Mouse (Mus musculus) stomach, embryonic 15.5 days (tissue): ENCODE measurements around the gene B3galt1. TPM values are rescaled to one million over a fixed set of nuclear protein-coding genes. Genes with fewer than 3 reads are reported as not detected.

Source experiments
- ATAC-seq: fragments of 200-750 bp; cut with Nextera tagmentation; 2 replicates; pipeline ENCODE4 v1.8.0; 2017; ENCODE audit warnings: low read depth, moderate number of reproducible peaks, moderate TSS enrichment; ENCODE audit not compliant: insufficient read depth, low FRiP score
- H3K27ac ChIP-seq: fragments of 300-500 bp; sonication (generic); 2 replicates; pipeline ENCODE4 v1.5.1; 2015; ENCODE audit warnings: mild to moderate bottlenecking, inconsistent platforms
- H3K27me3 ChIP-seq: fragments of 300-500 bp; sonication (generic); replicated peaks from 2 replicates; pipeline ENCODE4 v1.6.1; 2015; ENCODE audit warnings: inconsistent platforms
- H3K36me3 ChIP-seq: fragments of 300-500 bp; sonication (generic); 2 replicates; pipeline ENCODE4 v1.6.1; 2015; ENCODE audit warnings: inconsistent platforms
- H3K4me1 ChIP-seq: fragments of 300-500 bp; sonication (generic); 2 replicates; pipeline ENCODE4 v1.6.1; 2015; ENCODE audit warnings: inconsistent platforms
- H3K4me2 ChIP-seq: fragments of 300-500 bp; sonication (generic); 2 replicates; pipeline ENCODE4 v1.6.1; 2015; ENCODE audit warnings: mild to moderate bottlenecking, inconsistent platforms
- H3K4me3 ChIP-seq: fragments of 300-500 bp; sonication (generic); replicated peaks from 2 replicates; pipeline ENCODE4 v1.5.1; 2015; ENCODE audit warnings: inconsistent platforms
- H3K9ac ChIP-seq: fragments of 300-500 bp; sonication (generic); 2 replicates; pipeline ENCODE4 v1.6.1; 2015; ENCODE audit warnings: inconsistent platforms
- H3K9me3 ChIP-seq: fragments of 300-500 bp; sonication (generic); 2 replicates; pipeline ENCODE4 v1.6.1; 2016; ENCODE audit warnings: inconsistent platforms
- WGBS: fragments of 180-500 bp; shearing (Covaris S2); methylation state at CpG from one replicate; pipeline ENCODE4 v1.1.7; 2015; 5-methylcytosine and 5-hydroxymethylcytosine counted together
- polyA plus RNA-seq: library from polyadenylated mRNA; unstranded; fragments of >200 nt; fragmentation: Nextera tagmentation; extraction: Ambion mirVana; gene quantifications from 2 replicates; pipeline ENCODE4 v1.2.1, GENCODE M21; 2015

B3galt1 gene
- polyA plus RNA-seq, 1 experiment from 2014 or later = 5.6 TPM

GRCm38 (mm10) chr2:67756507-67756906 is 190.8 kb downstream of the B3galt1 start:
- H3K4me3 ChIP-seq = no peak overlapping the region
- H3K27ac ChIP-seq = no peak overlapping the region
- 71% methylated on average over 6 of the region's 6 CpGs for WGBS
- no peaks in the 10 kb centered on the region for H3K27me3 ChIP-seq
- ATAC-seq = no peak
- no peaks in the 10 kb centered on the region for H3K4me1 ChIP-seq
- no peak overlapping the region for H3K4me2 ChIP-seq
- H3K9ac ChIP-seq = no peak overlapping the region
- H3K36me3 ChIP-seq = no peaks in the 10 kb centered on the region
- no peaks in the 10 kb centered on the region for H3K9me3 ChIP-seq

- H3K4me3 ChIP-seq = no peak overlapping the region
- H3K36me3 ChIP-seq = no peaks in the 10 kb centered on the region
- ATAC-seq = no peak
- H3K27ac ChIP-seq = no peak overlapping the region
- no peak overlapping the region for H3K9ac ChIP-seq
- H3K4me2 ChIP-seq = no peak overlapping the region
- no peaks in the 10 kb centered on the region for H3K27me3 ChIP-seq
- WGBS = 68% methylated on average over 3 of the region's 3 CpGs
- H3K9me3 ChIP-seq = no peaks in the 10 kb centered on the region
- no peaks in the 10 kb centered on the region for H3K4me1 ChIP-seq
Measured at GRCm38 (mm10) chr2:67787536-67787935, 221.9 kb downstream of the B3galt1 start.

DNA sequence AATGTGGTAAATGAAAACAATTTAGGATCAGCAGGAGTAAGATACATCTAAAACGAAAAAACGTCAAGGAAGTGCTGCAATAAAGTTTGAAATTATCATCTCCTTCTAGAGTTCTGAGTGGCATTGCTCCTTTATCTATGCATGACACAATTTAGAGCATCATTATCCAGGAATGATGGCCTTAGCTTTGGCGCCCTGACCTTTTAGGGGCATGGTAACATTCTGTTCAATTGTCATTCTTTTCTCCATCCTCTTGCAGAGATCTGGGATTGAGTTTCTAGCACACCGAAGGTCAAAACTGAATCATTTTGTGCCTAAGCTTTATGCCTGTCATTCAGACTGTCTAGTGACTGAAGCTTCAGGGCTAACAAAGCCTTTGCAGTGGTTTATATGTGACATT is 231.9 kb downstream of the B3galt1 start:
- WGBS = 84% methylated on average over 4 of the region's 4 CpGs
- no peak overlapping the region for H3K4me2 ChIP-seq

GRCm38 (mm10) chr2:67799981-67800380 is 234.3 kb downstream of the B3galt1 start:
- H3K4me3 ChIP-seq = no peak overlapping the region
- H3K9ac ChIP-seq = no peak overlapping the region
- no peak overlapping the region for H3K27ac ChIP-seq
- H3K9me3 ChIP-seq = no peaks in the 10 kb centered on the region
- WGBS = 52% methylated on average over 3 of the region's 3 CpGs
- no peaks in the 10 kb centered on the region for H3K4me1 ChIP-seq
- H3K4me2 ChIP-seq = no peak overlapping the region
- no peak for ATAC-seq
- H3K36me3 ChIP-seq = no peaks in the 10 kb centered on the region
- no peaks in the 10 kb centered on the region for H3K27me3 ChIP-seq

More for the DNA sequence above, 231.9 kb downstream of the B3galt1 start:
- Histone ChIP-seq H3K9me3 (no peaks in the 10 kb centered on the region), H3K4me1 (no peaks in the 10 kb centered on the region), H3K27ac (no peak overlapping the region), H3K4me3 (no peak overlapping the region), H3K27me3 (no peaks in the 10 kb centered on the region), H3K36me3 (no peaks in the 10 kb centered on the region), H3K9ac (no peak overlapping the region)
- ATAC-seq = no peak

GRCm38 (mm10) chr2:67816149-67816548 is 250.5 kb downstream of the B3galt1 start:
- no peaks in the 10 kb centered on the region for H3K4me1 ChIP-seq
- H3K36me3 ChIP-seq = no peaks in the 10 kb centered on the region
- no peak overlapping the region for H3K9ac ChIP-seq
- ATAC-seq = no peak
- no peak overlapping the region for H3K4me3 ChIP-seq
- H3K27me3 ChIP-seq = no peaks in the 10 kb centered on the region
- H3K9me3 ChIP-seq = no peaks in the 10 kb centered on the region
- no peak overlapping the region for H3K4me2 ChIP-seq
- no peak overlapping the region for H3K27ac ChIP-seq
- 50% methylated on average over 2 of the region's 2 CpGs for WGBS

GRCm38 (mm10) chr2:67818014-67818413 is 252.3 kb downstream of the B3galt1 start:
- ATAC-seq = no peak
- Histone ChIP-seq H3K27ac (no peak overlapping the region), H3K4me2 (no peak overlapping the region), H3K27me3 (no peaks in the 10 kb centered on the region), H3K9ac (no peak overlapping the region), H3K36me3 (no peaks in the 10 kb centered on the region), H3K9me3 (no peaks in the 10 kb centered on the region), H3K4me3 (no peak overlapping the region), H3K4me1 (no peaks in the 10 kb centered on the region)
- WGBS = 25% methylated on average over 2 of the region's 2 CpGs

- no peak for ATAC-seq
- no peaks in the 10 kb centered on the region for H3K4me1 ChIP-seq
- WGBS = 73% methylated on average over 5 of the region's 5 CpGs
Measured at GRCm38 (mm10) chr2:67822360-67822759, 256.7 kb downstream of the B3galt1 start.

GRCm38 (mm10) chr2:67827697-67828096 is 262.0 kb downstream of the B3galt1 start:
- Histone ChIP-seq H3K27me3 (no peaks in the 10 kb centered on the region), H3K36me3 (no peaks in the 10 kb centered on the region), H3K4me2 (no peak overlapping the region), H3K4me3 (no peak overlapping the region), H3K4me1 (no peaks in the 10 kb centered on the region), H3K9me3 (no peaks in the 10 kb centered on the region), H3K9ac (no peak overlapping the region), H3K27ac (no peak overlapping the region)
- no peak for ATAC-seq
- 64% methylated on average over 4 of the region's 4 CpGs for WGBS

More at GRCm38 (mm10) chr2:67822360-67822759, 256.7 kb downstream of the B3galt1 start:
- H3K4me2 ChIP-seq = no peak overlapping the region
- H3K9me3 ChIP-seq = no peaks in the 10 kb centered on the region
- H3K27me3 ChIP-seq = no peaks in the 10 kb centered on the region
- no peaks in the 10 kb centered on the region for H3K36me3 ChIP-seq
- H3K4me3 ChIP-seq = no peak overlapping the region
- H3K27ac ChIP-seq = no peak overlapping the region
- no peak overlapping the region for H3K9ac ChIP-seq

DNA sequence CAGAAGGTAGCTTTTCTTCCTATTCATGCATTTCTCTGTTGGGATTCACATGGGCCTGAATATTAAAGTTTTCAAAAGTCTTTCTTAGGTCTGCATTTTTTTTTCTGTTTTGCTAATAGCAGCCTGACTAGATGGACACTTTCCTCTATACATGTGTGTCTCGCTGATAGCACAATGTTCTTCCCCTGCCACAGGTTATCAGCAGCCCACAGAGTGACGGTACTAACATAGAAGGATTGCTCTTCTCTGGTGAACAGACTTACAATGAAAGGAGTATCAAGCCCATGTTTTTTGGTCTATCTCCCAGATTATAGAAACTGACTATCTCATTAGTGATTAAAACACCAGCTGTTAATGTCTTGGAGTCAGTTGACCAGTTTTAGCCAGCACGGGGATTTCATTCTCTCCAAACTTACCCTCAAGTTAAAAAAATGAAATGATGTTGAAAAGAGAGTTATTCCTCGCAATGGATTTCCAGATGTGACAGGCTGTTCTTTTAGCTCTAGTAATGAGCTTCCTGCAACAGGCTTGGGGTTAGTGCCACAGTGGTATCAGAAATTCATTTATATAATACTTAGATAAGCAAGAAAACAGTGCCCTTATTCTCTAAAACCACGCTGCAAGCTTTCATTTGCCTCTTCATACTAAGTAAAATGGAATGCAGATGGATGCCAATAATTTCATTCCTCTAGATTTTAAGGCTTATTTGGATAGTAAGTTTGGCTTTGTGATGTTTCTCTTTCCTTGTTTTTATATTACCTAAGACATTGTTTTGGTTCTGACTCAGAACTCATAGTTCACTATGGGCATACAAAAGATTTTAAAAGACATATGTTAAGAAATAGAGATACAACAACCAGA is 263.6 kb downstream of the B3galt1 start:
- Histone ChIP-seq H3K4me3 (no peak overlapping the region), H3K9me3 (no peaks in the 10 kb centered on the region), H3K27ac (no peak overlapping the region), H3K4me1 (no peaks in the 10 kb centered on the region), H3K27me3 (no peaks in the 10 kb centered on the region), H3K36me3 (no peaks in the 10 kb centered on the region), H3K4me2 (no peak overlapping the region), H3K9ac (no peak overlapping the region)
- WGBS = 67% methylated on average over 5 of the region's 5 CpGs
- ATAC-seq = no peak

DNA sequence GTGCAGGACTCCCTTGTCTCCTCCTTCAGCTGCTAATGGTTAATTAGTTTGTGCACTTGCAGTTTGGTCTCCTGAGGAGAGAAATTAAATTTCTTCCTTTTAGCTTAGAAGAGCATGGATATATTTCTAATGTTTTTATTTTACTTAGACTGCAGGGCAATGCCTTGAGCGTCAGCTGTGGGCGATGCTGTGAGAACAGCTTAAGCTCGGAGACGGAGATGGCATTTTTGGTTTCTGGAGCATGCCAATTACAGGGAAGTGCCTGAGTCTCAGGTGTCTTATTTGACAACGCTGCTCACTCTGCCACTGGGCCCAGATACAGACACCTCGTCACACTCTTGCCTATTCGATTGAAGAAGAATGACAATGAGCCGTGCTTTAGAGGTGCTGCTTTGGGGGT is 282.1 kb downstream of the B3galt1 start:
- Histone ChIP-seq H3K36me3 (no peaks in the 10 kb centered on the region), H3K4me2 (no peak overlapping the region), H3K4me1 (no peaks in the 10 kb centered on the region), H3K4me3 (no peak overlapping the region), H3K27ac (no peak overlapping the region), H3K9me3 (no peaks in the 10 kb centered on the region), H3K27me3 (no peaks in the 10 kb centered on the region), H3K9ac (no peak overlapping the region)
- ATAC-seq = no peak
- 91% methylated on average over 8 of the region's 8 CpGs for whole genome bisulfite sequencing

- no peaks in the 10 kb centered on the region for H3K36me3 ChIP-seq
- H3K9me3 ChIP-seq = no peaks in the 10 kb centered on the region
- no peaks in the 10 kb centered on the region for H3K27me3 ChIP-seq
- no peak overlapping the region for H3K4me3 ChIP-seq
- no peaks in the 10 kb centered on the region for H3K4me1 ChIP-seq
- H3K27ac ChIP-seq = no peak overlapping the region
- no peak for ATAC-seq
- 80% methylated on average over 3 of the region's 3 CpGs for WGBS
- no peak overlapping the region for H3K9ac ChIP-seq
- H3K4me2 ChIP-seq = no peak overlapping the region
Measured at GRCm38 (mm10) chr2:67850725-67851124, 285.1 kb downstream of the B3galt1 start.

DNA sequence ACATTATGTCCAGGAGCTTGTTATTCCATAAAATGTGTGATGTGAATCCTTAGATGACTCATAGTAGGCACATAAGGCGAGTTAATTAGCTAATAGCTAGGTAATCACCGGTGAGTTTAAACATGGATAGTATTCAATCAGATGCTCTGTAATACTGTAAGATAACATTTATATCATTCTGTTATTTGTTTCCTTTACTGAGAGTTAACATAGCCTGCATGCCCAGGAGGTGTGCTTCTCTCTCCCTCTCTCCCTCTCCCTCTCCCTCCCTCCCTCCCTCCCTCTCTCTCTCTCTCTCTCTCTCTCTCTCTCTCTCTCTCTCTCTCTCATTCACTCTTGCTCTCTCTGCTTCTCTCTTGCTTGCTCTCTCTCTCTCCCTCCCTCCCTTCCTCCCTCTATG is 292.7 kb downstream of the B3galt1 start:
- H3K4me1 ChIP-seq = no peaks in the 10 kb centered on the region
- no peak overlapping the region for H3K4me2 ChIP-seq
- WGBS = 83% methylated on average over 2 of the region's 2 CpGs
- no peak overlapping the region for H3K4me3 ChIP-seq
- no peaks in the 10 kb centered on the region for H3K9me3 ChIP-seq
- no peaks in the 10 kb centered on the region for H3K27me3 ChIP-seq
- no peak overlapping the region for H3K9ac ChIP-seq
- ATAC-seq = no peak
- H3K36me3 ChIP-seq = no peaks in the 10 kb centered on the region
- no peak overlapping the region for H3K27ac ChIP-seq
